Mouse (Mus musculus): ENCODE measurements around the gene D930020B18Rik. TPM values are rescaled to one million over a fixed set of nuclear protein-coding genes. Genes with fewer than 3 reads are reported as not detected.

The D930020B18Rik gene
- polyA plus RNA-seq, 1 experiment, result 0.22 TPM

DNA sequence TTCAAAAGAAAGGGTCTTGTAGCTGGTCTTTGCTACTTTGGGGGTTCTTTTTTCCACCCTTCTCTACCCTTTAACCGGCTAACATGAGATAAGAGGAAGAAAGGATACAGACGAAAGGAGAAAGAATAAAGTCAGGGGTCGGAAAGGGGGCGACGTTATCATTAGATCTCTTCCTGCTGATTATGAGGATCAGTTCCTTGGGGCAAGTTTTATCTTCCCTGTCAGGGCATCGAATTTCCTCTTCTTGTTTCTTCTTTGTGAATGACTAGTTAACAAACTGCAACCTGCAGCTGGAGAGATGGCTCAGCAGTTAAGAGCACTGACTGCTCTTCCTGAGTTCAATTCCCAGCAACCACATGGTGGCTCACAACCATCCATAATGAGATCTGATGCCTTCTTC, 4.9 kb downstream of the D930020B18Rik start:
- Histone ChIP-seq H3K27ac (ENCODE audit: control insufficient read depth, insufficient read depth, low read length) (no peak overlapping the region), H3K36me3 (ENCODE audit: control insufficient read depth, insufficient read depth, low read length) (no peaks in the 10 kb centered on the region), H3K27me3 (ENCODE audit: control insufficient read depth, insufficient read depth, low read length) (peaks cover 6% of the 10 kb centered on the region; the same call in 1 of the 2 replicates), H3K4me1 (replicated peaks; ENCODE audit: control insufficient read depth, insufficient read depth, low read length) (peaks cover 7% of the 10 kb centered on the region; the same call in 1 of the 2 replicates), H3K4me3 (ENCODE audit: control insufficient read depth, insufficient read depth, low read length) (no peak overlapping the region)
- 51% methylated on average over 6 of the region's 6 CpGs for WGBS
- no peak for DNase-seq
- TF ChIP-seq CTCF (IDR thresholded peaks at IDR 0.05; ENCODE audit: borderline replicate concordance, control insufficient read depth, extremely low read depth, insufficient read depth, low read length, poor library complexity), result no peak

DNA sequence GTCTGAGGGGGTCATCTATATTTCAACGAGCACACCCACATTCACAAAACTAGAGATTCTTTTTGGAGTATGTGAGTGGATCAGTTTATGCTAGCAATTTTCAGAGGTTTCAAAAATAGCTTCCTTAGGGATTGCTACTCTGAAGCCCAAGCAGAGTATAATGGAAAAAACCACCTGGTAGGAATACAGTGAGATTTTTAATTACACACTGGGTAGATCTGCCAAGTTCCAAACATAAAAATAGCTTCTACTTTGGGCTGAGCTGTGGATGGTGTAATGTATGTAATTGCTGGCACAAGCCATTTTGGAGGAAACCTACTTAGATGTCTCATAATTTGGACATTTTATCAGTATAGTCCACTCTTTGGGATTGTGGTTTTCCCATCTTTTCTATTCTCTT, 11.7 kb downstream of the D930020B18Rik start:
- 96% methylated on average over 1 of the region's 1 CpGs for WGBS
- Histone ChIP-seq H3K4me1 (replicated peaks; ENCODE audit: control insufficient read depth, insufficient read depth, low read length) (no peaks in the 10 kb centered on the region), H3K4me3 (ENCODE audit: control insufficient read depth, insufficient read depth, low read length) (no peak overlapping the region), H3K27me3 (ENCODE audit: control insufficient read depth, insufficient read depth, low read length) (no peaks in the 10 kb centered on the region), H3K36me3 (ENCODE audit: control insufficient read depth, insufficient read depth, low read length) (no peaks in the 10 kb centered on the region), H3K27ac (ENCODE audit: control insufficient read depth, insufficient read depth, low read length) (no peak overlapping the region)
- TF ChIP-seq CTCF (IDR thresholded peaks at IDR 0.05; ENCODE audit: borderline replicate concordance, control insufficient read depth, extremely low read depth, insufficient read depth, low read length, poor library complexity) (no peak), POLR2A (IDR thresholded peaks at IDR 0.05; ENCODE audit: control insufficient read depth, extremely low read depth, insufficient read depth, low read length, poor library complexity) (no peak)
- no peak for DNase-seq

DNA sequence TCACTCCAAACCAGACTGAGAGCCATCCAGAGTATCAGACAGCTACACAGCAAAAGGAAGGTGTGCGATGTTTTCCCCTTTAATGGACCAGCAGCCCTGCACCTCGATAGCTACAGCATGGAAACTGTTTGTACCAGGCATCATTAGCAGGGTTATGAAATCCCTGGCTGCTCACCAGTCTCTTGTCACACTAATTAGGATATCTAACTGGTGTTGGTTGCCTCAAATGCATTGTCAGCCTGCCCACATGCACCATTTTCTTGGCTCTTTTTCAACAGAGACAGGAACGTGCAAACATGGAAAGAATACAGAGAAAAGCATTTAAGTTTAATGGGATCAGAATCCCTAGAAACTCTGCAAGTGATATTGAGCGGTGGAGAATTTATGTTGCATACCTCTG, 14.5 kb downstream of the D930020B18Rik start:
- H3K36me3 ChIP-seq (ENCODE audit: control insufficient read depth, insufficient read depth, low read length), result no peaks in the 10 kb centered on the region
- no peak for TF ChIP-seq POLR2A (IDR thresholded peaks at IDR 0.05; ENCODE audit: control insufficient read depth, extremely low read depth, insufficient read depth, low read length, poor library complexity)
- H3K4me3 ChIP-seq (ENCODE audit: control insufficient read depth, insufficient read depth, low read length), result no peak overlapping the region
- 96% methylated on average over 4 of the region's 4 CpGs for whole genome bisulfite sequencing
- DNase-seq, result no peak
- H3K27ac ChIP-seq (ENCODE audit: control insufficient read depth, insufficient read depth, low read length), result no peak overlapping the region
- no peaks in the 10 kb centered on the region for H3K27me3 ChIP-seq (ENCODE audit: control insufficient read depth, insufficient read depth, low read length)
- H3K4me1 ChIP-seq (replicated peaks; ENCODE audit: control insufficient read depth, insufficient read depth, low read length), result no peaks in the 10 kb centered on the region

DNA sequence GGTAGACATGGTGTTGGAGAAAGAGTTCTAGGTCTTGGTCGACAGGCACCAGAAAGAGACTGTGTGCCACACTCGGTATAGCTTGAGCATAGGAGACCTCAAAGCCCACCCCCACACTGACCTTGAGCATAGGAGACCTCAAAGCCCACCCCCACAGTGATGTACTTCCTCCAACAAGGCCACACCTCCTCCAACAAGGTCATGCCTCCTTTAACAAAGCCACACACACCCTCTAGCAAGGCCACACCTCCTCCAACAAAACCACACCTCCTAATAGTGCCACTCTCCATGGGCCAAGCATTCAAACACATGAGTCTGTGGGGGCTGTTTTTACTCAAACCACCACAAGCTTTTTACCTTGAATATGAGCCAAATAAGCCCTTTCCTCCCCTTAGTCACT, 21.3 kb downstream of the D930020B18Rik start:
- WGBS, result 94% methylated on average over 2 of the region's 2 CpGs

DNA sequence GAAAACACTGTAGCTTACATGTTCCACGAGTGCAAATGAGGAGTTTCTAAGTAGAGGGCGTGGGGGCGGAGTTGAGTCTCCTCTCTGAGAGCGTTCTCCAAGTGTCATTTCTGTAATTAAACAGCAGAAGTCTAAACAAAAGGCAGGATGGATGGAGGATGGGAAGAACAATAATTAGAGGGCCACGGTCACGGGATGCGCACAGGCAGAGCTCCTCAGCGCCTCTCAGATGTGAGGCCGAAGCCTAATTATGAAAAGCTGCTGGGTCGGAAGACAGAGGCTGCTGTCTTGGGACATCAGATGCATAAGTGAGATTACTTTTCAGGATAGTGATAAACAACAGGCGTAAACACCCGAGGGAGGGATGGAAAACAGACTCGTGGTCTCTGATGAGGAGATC, 22.2 kb downstream of the D930020B18Rik start:
- TF ChIP-seq CTCF (IDR thresholded peaks at IDR 0.05; ENCODE audit: borderline replicate concordance, control insufficient read depth, extremely low read depth, insufficient read depth, low read length, poor library complexity), result no peak
- no peak for TF ChIP-seq POLR2A (IDR thresholded peaks at IDR 0.05; ENCODE audit: control insufficient read depth, extremely low read depth, insufficient read depth, low read length, poor library complexity)
- H3K27me3 ChIP-seq (ENCODE audit: control insufficient read depth, insufficient read depth, low read length), result no peaks in the 10 kb centered on the region
- H3K4me1 ChIP-seq (replicated peaks; ENCODE audit: control insufficient read depth, insufficient read depth, low read length), result no peaks in the 10 kb centered on the region
- WGBS, result 86% methylated on average over 13 of the region's 13 CpGs
- H3K27ac ChIP-seq (ENCODE audit: control insufficient read depth, insufficient read depth, low read length), result no peak overlapping the region
- no peaks in the 10 kb centered on the region for H3K36me3 ChIP-seq (ENCODE audit: control insufficient read depth, insufficient read depth, low read length)
- H3K4me3 ChIP-seq (ENCODE audit: control insufficient read depth, insufficient read depth, low read length), result no peak overlapping the region
- no peak for DNase-seq

More for the DNA sequence above, 21.3 kb downstream of the D930020B18Rik start:
- H3K4me3 ChIP-seq (ENCODE audit: control insufficient read depth, insufficient read depth, low read length), result no peak overlapping the region
- TF ChIP-seq CTCF (IDR thresholded peaks at IDR 0.05; ENCODE audit: borderline replicate concordance, control insufficient read depth, extremely low read depth, insufficient read depth, low read length, poor library complexity), result no peak
- no peak for TF ChIP-seq POLR2A (IDR thresholded peaks at IDR 0.05; ENCODE audit: control insufficient read depth, extremely low read depth, insufficient read depth, low read length, poor library complexity)
- no peaks in the 10 kb centered on the region for H3K27me3 ChIP-seq (ENCODE audit: control insufficient read depth, insufficient read depth, low read length)
- H3K27ac ChIP-seq (ENCODE audit: control insufficient read depth, insufficient read depth, low read length), result no peak overlapping the region
- no peak for DNase-seq
- no peaks in the 10 kb centered on the region for H3K4me1 ChIP-seq (replicated peaks; ENCODE audit: control insufficient read depth, insufficient read depth, low read length)
- no peaks in the 10 kb centered on the region for H3K36me3 ChIP-seq (ENCODE audit: control insufficient read depth, insufficient read depth, low read length)

DNA sequence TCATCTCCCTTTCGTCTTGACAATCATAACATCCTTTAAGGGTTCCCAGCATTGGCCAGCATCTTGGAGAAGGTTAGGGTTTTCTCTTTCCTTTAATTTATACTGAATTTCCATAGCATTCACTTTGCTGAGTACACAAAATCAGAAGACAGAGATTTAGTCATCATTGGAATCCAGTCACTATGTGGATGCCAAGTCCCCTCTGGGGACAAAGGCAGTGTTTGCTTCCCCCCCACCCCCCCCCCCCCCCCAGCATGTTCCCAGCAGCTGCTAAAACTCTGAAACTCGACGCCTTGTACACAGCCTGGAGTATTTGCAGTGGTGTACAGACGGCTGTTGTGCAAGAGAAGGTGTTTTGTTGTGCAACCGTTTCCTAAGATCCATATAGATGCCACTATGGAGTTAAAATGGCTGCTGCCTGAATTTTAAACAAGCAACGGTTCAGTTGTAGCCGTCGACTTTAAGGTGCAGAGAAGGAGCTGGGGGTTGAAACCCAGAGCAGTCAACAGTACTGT, 24.3 kb downstream of the D930020B18Rik start:
- no peaks in the 10 kb centered on the region for H3K36me3 ChIP-seq (ENCODE audit: control insufficient read depth, insufficient read depth, low read length)
- no peaks in the 10 kb centered on the region for H3K4me1 ChIP-seq (replicated peaks; ENCODE audit: control insufficient read depth, insufficient read depth, low read length)
- no peak for TF ChIP-seq POLR2A (IDR thresholded peaks at IDR 0.05; ENCODE audit: control insufficient read depth, extremely low read depth, insufficient read depth, low read length, poor library complexity)
- H3K27me3 ChIP-seq (ENCODE audit: control insufficient read depth, insufficient read depth, low read length), result no peaks in the 10 kb centered on the region
- no peak overlapping the region for H3K4me3 ChIP-seq (ENCODE audit: control insufficient read depth, insufficient read depth, low read length)
- no peak overlapping the region for H3K27ac ChIP-seq (ENCODE audit: control insufficient read depth, insufficient read depth, low read length)
- no peak for DNase-seq
- whole genome bisulfite sequencing, result 90% methylated on average over 8 of the region's 8 CpGs

DNA sequence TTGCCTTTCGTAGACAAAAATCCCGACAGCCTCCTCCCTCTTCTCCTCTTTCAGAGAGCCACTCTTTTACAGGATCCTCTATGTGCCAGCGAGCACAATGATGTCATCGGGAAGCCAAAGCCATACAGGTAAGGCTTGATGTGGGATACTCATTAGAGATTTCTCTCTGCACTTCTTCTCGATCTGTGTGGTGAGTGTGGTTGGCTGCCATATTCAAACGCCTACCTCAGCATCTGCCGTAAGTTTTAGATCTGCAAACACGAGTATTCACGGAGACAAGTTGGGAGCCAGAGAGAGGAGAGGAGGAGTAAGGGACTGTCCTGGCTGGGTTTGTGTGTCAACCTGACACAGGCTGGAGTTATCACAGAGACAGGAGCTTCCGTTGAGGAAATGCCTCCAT, 27.7 kb downstream of the D930020B18Rik start:
- Histone ChIP-seq H3K4me1 (replicated peaks; ENCODE audit: control insufficient read depth, insufficient read depth, low read length) (no peaks in the 10 kb centered on the region), H3K4me3 (ENCODE audit: control insufficient read depth, insufficient read depth, low read length) (no peak overlapping the region), H3K27me3 (ENCODE audit: control insufficient read depth, insufficient read depth, low read length) (no peaks in the 10 kb centered on the region), H3K27ac (ENCODE audit: control insufficient read depth, insufficient read depth, low read length) (no peak overlapping the region), H3K36me3 (ENCODE audit: control insufficient read depth, insufficient read depth, low read length) (no peaks in the 10 kb centered on the region)
- TF ChIP-seq POLR2A (IDR thresholded peaks at IDR 0.05; ENCODE audit: control insufficient read depth, extremely low read depth, insufficient read depth, low read length, poor library complexity), result no peak
- no peak for TF ChIP-seq CTCF (IDR thresholded peaks at IDR 0.05; ENCODE audit: borderline replicate concordance, control insufficient read depth, extremely low read depth, insufficient read depth, low read length, poor library complexity)
- no peak for DNase-seq
- WGBS, result 95% methylated on average over 10 of the region's 10 CpGs

Measured in thymus, adult 2 months (tissue).